Comparison of ENCODE assay signal across 8 mouse cellular contexts in the genomic region with DNA sequence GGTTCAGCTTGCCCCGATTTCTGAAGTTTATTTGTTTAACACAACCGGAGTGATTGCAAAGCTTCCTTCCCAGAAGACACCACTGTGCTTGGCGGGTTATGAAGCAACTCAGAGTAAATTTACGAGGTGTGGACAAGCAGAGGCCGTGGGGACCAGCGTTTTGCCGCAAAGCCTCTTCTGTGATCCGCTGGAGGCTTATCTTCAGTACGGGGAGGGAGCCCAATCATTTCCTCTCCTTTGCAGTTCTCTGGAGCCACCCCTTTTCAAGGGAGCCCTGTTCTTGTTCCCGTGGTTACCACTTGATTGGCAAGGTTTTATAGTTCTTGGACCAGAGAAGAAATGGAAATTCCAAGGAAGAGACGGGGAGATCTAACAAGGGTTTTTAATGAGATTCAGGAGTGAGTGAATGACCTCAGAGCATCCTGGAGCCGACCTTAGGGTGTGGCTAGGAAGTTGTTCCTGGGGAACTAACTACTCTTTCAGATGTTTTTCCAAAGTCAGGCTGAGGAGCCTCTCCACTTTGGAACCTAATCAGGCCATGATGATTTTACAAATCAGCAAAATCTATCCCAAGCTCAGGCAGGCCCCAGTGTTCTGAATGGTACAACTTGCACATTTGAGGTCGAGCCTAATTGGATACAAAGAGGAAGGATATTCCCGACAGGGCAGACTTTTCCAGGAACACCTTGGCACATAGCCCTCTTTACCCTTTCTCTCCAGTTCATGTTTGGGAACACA. TPM values are rescaled to one million over a fixed set of nuclear protein-coding genes. Genes with fewer than 3 reads are reported as not detected.
DNase-seq lines count a peak whose midpoint lies in the region; ATAC-seq and TF ChIP-seq lines count a peak whose summit lies in the region.

No protein-coding gene starts in this region.

- H3K4me2 ChIP-seq in forebrain, embryonic 15.5 days (replicated peaks) = no peak overlapping the region

- no peak overlapping the region for H3K9ac ChIP-seq in forebrain, embryonic 15.5 days (replicated peaks)

- WGBS in forebrain, embryonic 15.5 days = 16% methylated on average over 14 of the region's 14 CpGs

- H3K9me3 ChIP-seq in forebrain, embryonic 15.5 days = no peaks in the 10 kb centered on the region

- TF ChIP-seq POLR2A in testis, adult 2 months (IDR thresholded peaks at IDR 0.05; ENCODE audit: control insufficient read depth, low read depth, low read length) = no peak

- H3K27me3 ChIP-seq in testis, adult 2 months (ENCODE audit: control insufficient read depth, insufficient read depth, low read length) = no peaks in the 10 kb centered on the region
- no peaks in the 10 kb centered on the region for H3K27me3 ChIP-seq in forebrain, embryonic 15.5 days

- H3K4me3 ChIP-seq in testis, adult 2 months (ENCODE audit: control insufficient read depth, low read depth, low read length) = no peak overlapping the region
- no peak overlapping the region for H3K4me3 ChIP-seq in forebrain, embryonic 15.5 days

- H3K36me3 ChIP-seq in testis, adult 2 months (ENCODE audit: control insufficient read depth, insufficient read depth, low read length) = no peaks in the 10 kb centered on the region
- no peaks in the 10 kb centered on the region for H3K36me3 ChIP-seq in forebrain, embryonic 15.5 days

- no peak for DNase-seq in testis, postnatal 10 days (ENCODE audit: low spot score)
- DNase-seq in forelimb bud, embryonic 11.5 days (ENCODE audit: low read depth, low spot score) = peak; percentile 45
- DNase-seq in kidney, adult 11 months = peak; percentile 57
- peak; percentile 52 to 74 for DNase-seq in lung, postnatal 4 days
- DNase-seq in right cerebral cortex, postnatal 14 days = no peak

- ATAC-seq in cerebellum, adult (ENCODE audit: insufficient number of reproducible peaks, low FRiP score, low TSS enrichment) = no peak
- no peak for ATAC-seq in forebrain, embryonic 15.5 days (replicated peaks)

- no peak for TF ChIP-seq CTCF in testis, adult 2 months (IDR thresholded peaks at IDR 0.05; ENCODE audit: control insufficient read depth, insufficient read depth, insufficient replicate concordance, low read depth, low read length)

- H3K27ac ChIP-seq in testis, adult 2 months (ENCODE audit: control insufficient read depth, insufficient read depth, low read depth, low read length) = peak overlapping the region; percentile 58
- H3K27ac ChIP-seq in forebrain, embryonic 15.5 days (replicated peaks) = no peak overlapping the region

- H3K4me1 ChIP-seq in testis, adult 2 months (ENCODE audit: control insufficient read depth, insufficient read depth, low read length) = no peaks in the 10 kb centered on the region
- H3K4me1 ChIP-seq in forebrain, embryonic 15.5 days = peaks cover 11% of the 10 kb centered on the region

RNA-seq across cellular contexts. Expression of a gene that starts 25.0 kb away (rescaled TPM):
- polyA plus RNA-seq in testis, adult 2 months (2012; rRNA removed) = 2.4 and 5.2 TPM in 2 replicates
- polyA plus RNA-seq in forebrain, embryonic 15.5 days (2015; fragmentation: Nextera tagmentation; extraction: Ambion mirVana) = 3.7 and 3.9 TPM in 2 replicates

Comparison
In these comparisons a context has a peak if more than half of its experiments do, and no peak if none do; other contexts are left out.
1. DNase-seq: peak in forelimb bud, embryonic 11.5 days (single experiment), kidney, adult 11 months (single experiment) and lung, postnatal 4 days (2 of 2); none in testis, postnatal 10 days (single experiment) and right cerebral cortex, postnatal 14 days (single experiment).